Mouse (Mus musculus) embryonic facial prominence, embryonic 15.5 days (tissue): ENCODE data around the gene Btbd35f29. TPM values are rescaled to one million over a fixed set of nuclear protein-coding genes. Genes with fewer than 3 reads are reported as not detected.

Experiments
- polyA plus RNA-seq: library from polyadenylated mRNA; unstranded; fragments of >200 nt; fragmentation: Nextera tagmentation; extraction: Ambion mirVana; gene quantifications from 2 replicates; pipeline ENCODE4 v1.2.1, GENCODE M21; 2015

Btbd35f29 gene
- polyA plus RNA-seq, 1 experiment from 2014 or later, result not detected

Other genes with a start within 250 kb of the Btbd35f29 start
- not detected in 2 replicates for gene Spin2f, start 136.2 kb downstream of the Btbd35f29 start, polyA plus RNA-seq
- not detected in 2 replicates for gene Btbd35f26, start 218.8 kb downstream of the Btbd35f29 start, polyA plus RNA-seq